Mouse (Mus musculus): ENCODE results near the gene Prkca. TPM values are rescaled to one million over a fixed set of nuclear protein-coding genes. Genes with fewer than 3 reads are reported as not detected.
A peak's percentile ranks its signal among the peaks of the same experiment; 100 is the strongest.

The Prkca gene
- polyA plus RNA-seq, 2 experiments from 2014 or later: 11.7 to 15.3 TPM

- no peak for ATAC-seq
These were observed 142.8 kb downstream of the Prkca start for GRCm38 (mm10) chr11:108200679-108201586.

- peak; percentile 55 for ATAC-seq
These were observed 144.2 kb downstream of the Prkca start for GRCm38 (mm10) chr11:108199429-108199985.

- ATAC-seq: no peak
These were observed 145.1 kb downstream of the Prkca start for GRCm38 (mm10) chr11:108198592-108198991.

DNA sequence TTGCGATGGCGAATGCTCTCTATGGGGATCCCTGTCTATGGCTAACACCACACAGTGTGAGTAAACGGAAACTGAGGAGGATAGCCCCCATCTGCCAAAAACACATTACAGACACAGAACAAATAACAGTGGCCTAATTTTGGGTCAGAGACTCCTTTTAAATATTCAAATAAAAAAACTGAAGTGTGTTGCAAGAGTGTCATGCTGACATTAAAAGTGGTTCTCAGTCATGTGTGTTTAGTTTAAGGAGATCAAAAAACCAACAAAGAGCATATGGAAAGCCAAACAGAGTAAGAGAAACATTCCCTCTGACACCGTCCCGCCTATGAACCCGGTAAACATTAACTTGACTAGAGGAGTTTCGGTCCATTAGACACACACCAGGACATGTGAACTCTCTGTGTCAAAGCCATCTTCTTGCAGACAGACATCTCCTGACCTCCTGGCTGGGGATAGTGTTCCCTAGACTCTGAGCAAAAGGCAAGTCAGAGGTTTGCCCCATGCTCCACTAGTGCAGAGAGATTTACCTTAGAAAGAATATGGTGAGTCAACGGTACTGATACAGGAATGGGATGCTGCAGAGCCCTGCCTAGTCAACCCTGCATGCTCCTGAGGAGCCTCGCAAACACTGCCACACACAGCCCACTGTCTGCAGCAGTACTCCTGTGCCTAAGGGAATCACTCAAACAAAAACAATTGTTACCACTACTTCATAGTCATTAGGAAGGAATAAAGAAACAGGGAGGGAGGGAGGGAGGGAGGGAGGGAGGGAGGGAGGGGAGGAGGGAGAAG lies 146.1 kb downstream of the Prkca start:
- ATAC-seq: no peak

DNA sequence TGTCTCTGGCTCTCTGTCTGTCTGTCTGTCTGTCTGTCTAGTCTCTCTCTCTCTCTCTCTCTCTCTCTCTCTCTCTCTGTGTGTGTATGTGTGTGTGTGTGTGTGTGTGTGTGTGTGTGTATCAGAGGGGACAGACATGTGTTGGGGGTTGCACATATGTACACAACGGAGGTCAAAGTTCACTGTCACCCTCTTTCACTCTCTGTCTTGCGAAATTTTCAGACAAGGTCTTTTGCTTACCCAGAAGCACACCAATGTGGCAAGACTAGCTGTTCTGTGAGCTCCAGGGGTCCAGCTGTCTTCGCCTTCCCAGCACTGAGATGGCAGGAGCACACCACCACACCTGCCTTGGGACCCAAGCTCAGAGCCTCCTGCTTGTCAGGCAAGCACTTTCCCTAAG lies 146.9 kb downstream of the Prkca start:
- ATAC-seq: no peak

GRCm38 (mm10) chr11:108190298-108190697 lies 153.4 kb downstream of the Prkca start:
- ATAC-seq: no peak

- ATAC-seq: no peak
These were observed 154.4 kb downstream of the Prkca start for GRCm38 (mm10) chr11:108189362-108189761.

GRCm38 (mm10) chr11:108182421-108182820 lies 161.3 kb downstream of the Prkca start:
- no peak for ATAC-seq

- ATAC-seq: no peak
These were observed 162.6 kb downstream of the Prkca start for GRCm38 (mm10) chr11:108181012-108181713.

DNA sequence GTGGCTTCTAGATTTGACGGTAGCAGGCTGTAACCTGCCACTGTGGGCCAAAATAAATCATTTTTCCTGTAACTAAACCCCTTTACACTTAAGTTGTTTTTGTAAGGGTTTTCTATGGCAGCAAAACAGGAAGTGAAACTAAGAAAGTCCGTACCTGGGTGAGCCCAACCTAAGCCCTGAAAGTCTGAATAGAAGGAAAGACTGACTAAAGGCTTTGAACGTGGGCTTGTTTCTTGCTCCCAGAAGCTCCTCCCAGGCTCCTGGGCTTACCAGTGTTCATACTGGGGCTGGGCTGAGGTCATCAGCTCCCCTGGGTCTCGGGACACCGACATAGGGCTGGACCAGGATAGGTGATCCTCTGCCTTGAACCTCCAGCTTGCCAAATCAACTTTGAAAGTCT lies 164.9 kb downstream of the Prkca start:
- peak; percentile 84 for ATAC-seq

DNA sequence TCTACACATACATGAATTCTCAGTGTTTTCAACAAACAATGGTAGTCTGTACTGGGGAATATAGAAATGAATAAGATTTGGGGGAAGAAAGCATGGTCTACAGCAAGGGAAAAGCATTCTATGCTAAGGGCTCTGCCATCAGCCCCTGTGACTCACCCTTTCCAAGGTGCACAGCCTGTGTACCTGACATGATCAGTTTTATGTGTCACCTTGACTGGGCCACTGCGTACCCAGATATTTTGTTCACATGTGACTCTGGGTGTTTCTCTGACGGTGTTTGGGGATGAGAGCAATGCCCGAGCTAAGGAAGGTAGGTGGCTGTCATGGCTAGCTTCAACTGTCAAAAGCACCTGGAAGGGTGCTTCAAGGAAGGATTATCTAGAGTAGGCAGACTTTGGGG lies 165.5 kb downstream of the Prkca start:
- peak; percentile 49 for ATAC-seq

- ATAC-seq: no peak
These were observed 167.0 kb downstream of the Prkca start for GRCm38 (mm10) chr11:108176715-108177114.

DNA sequence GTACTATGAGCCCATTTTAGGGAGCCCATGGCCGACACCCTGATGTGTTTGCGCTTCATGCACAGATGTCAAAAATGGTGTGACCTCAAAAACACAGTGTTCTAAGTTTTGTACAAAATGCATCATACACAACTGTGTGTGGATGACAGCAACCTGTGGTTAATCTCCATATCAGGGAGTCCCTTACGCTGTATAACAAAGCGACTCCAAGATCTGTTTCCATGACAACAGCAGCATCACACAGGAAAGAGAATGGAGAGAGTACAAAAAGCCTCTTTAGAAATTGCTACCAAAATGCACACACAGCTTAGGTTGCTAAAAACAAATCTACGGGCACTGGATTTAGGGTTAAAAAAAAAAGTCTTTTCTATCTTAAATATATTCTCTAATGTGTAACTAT lies 171.8 kb downstream of the Prkca start:
- ATAC-seq: peak; percentile 54

GRCm38 (mm10) chr11:108171260-108171659 lies 172.5 kb downstream of the Prkca start:
- ATAC-seq: no peak

- ATAC-seq: no peak
These were observed 173.6 kb downstream of the Prkca start for GRCm38 (mm10) chr11:108170107-108170506.

- no peak for ATAC-seq
These were observed 178.0 kb downstream of the Prkca start for GRCm38 (mm10) chr11:108165725-108166124.

DNA sequence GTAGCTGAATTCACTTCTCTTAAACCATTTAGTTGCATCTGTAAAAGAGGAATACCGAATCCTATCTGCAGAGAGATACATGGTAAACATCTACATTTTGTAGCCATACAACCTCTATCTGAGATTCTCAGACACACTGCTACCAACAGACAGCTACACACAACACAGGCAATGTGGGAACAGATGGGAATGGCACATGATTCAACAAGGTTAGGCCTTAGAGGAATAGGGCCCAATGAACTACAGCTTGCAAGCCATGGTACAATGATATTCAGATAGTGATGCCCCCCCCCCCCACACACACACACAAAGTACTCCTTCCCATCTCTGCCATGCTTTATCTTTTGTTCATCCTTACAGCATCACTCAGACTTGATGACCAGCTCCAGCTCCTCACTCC lies 181.1 kb downstream of the Prkca start:
- ATAC-seq: no peak

- no peak for ATAC-seq
These were observed 181.6 kb downstream of the Prkca start for GRCm38 (mm10) chr11:108162110-108162509.

DNA sequence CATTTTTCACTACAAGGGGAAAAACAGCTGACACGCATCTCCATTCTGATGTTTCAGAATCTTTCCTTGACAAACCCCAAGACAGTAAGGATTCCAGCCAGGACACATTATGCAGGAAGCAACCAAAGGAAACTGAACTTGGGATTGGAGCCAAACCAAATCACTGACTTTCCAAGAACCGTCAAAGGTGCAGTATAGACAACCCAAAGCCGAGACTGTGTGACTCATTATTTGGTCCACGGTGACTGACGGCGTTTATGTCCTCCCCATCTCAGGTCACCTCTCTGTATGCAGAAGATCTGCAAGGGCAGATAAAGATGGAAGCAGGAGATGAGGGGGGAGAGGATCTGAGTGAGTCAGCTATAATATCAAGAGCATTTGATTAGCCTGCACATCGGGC lies 183.7 kb downstream of the Prkca start:
- ATAC-seq: no peak

DNA sequence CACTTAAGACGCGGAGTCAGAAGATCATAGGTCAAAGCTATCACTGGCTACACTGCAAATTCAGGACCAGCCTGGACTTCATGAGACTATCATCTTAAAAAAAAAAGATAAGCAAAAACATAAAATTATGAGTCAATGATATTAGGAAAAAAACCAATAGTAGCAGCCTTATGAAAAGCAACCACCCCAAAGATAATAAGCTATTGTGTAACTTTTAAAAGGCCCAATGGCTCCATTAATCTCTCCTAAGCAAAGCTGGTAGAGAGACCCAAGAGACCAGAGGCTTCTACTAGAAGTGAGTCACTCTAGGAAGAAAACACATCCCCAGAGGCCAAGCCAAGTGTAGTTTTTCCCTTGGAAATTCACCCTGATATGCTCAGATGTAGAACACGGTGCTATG lies 185.7 kb downstream of the Prkca start:
- ATAC-seq: no peak

- no peak for ATAC-seq
These were observed 186.7 kb downstream of the Prkca start for GRCm38 (mm10) chr11:108157074-108157473.

- no peak for ATAC-seq
These were observed 187.6 kb downstream of the Prkca start for GRCm38 (mm10) chr11:108156107-108156506.

DNA sequence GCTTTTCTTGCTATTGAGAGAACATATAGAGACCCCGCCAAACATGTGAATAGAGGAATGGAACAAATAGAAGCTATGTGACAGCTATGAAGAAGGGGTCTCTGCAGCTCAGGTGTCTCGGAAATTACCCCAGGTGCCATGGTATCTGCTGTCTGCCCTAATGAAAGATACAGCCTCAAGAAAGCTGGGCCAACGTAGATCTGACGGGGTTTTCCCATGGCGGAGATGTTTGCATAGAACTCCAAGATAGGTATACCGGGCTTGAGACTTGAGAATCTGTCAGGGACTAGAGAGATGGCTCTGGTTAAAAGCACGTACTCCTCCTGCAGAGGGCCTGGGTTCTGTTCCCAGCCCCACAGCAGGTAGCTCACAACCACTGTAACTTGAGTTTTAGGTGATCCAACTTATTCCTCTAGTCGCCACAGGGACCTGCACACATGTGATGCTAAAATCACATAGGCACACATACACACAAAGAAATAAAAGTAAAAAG lies 188.6 kb downstream of the Prkca start:
- no peak for ATAC-seq

Data from activated CD4-positive, CD25-positive, alpha-beta regulatory T cell, adult 4 months (primary cell).